Mouse (Mus musculus) lung, postnatal 10 days (tissue): ENCODE results near the gene Enho.

Experiments used
- DNase-seq: peaks from one replicate; pipeline ENCODE4 v3.0.0; 2021

Gene Enho

GRCm38 (mm10) chr4:41662723-41663122 lies 22.6 kb upstream of the Enho start:
- no peak for DNase-seq

- DNase-seq: no peak
Observed at GRCm38 (mm10) chr4:41660851-41661430, 20.8 kb upstream of the Enho start.

- DNase-seq: no peak
Observed at GRCm38 (mm10) chr4:41659556-41659955, 19.4 kb upstream of the Enho start.

- DNase-seq: no peak
Observed at GRCm38 (mm10) chr4:41658566-41659384, 18.7 kb upstream of the Enho start.

GRCm38 (mm10) chr4:41655525-41655924 lies 15.4 kb upstream of the Enho start:
- no peak for DNase-seq

GRCm38 (mm10) chr4:41654217-41654616 lies 14.1 kb upstream of the Enho start:
- peak; percentile 83 for DNase-seq

- no peak for DNase-seq
Observed at GRCm38 (mm10) chr4:41653730-41654129, 13.6 kb upstream of the Enho start.

- peak; percentile 82 for DNase-seq
Observed at GRCm38 (mm10) chr4:41653296-41653695, 13.2 kb upstream of the Enho start.

GRCm38 (mm10) chr4:41648627-41649026 lies 8.5 kb upstream of the Enho start:
- DNase-seq: no peak

- no peak for DNase-seq
Observed at GRCm38 (mm10) chr4:41648157-41648556, 8.0 kb upstream of the Enho start.

GRCm38 (mm10) chr4:41645488-41645887 lies 5.4 kb upstream of the Enho start:
- DNase-seq: peak; percentile 69

- DNase-seq: no peak
Observed at GRCm38 (mm10) chr4:41641199-41641822, 1.2 kb upstream of the Enho start.

- no peak for DNase-seq
Observed at GRCm38 (mm10) chr4:41639214-41639841, 796 bp downstream of the Enho start.

- no peak for DNase-seq
Observed at GRCm38 (mm10) chr4:41638828-41639213, 1.3 kb downstream of the Enho start.

- DNase-seq: no peak
Observed at GRCm38 (mm10) chr4:41638186-41638731, 1.9 kb downstream of the Enho start.

GRCm38 (mm10) chr4:41636882-41637635 lies 3.1 kb downstream of the Enho start:
- DNase-seq: no peak

- DNase-seq: no peak
Observed at GRCm38 (mm10) chr4:41636366-41636765, 3.8 kb downstream of the Enho start.

GRCm38 (mm10) chr4:41635906-41636305 lies 4.2 kb downstream of the Enho start:
- no peak for DNase-seq

GRCm38 (mm10) chr4:41635224-41635623 lies 4.9 kb downstream of the Enho start:
- DNase-seq: no peak

GRCm38 (mm10) chr4:41634631-41635030 lies 5.5 kb downstream of the Enho start:
- DNase-seq: no peak

GRCm38 (mm10) chr4:41633001-41633400 lies 7.1 kb downstream of the Enho start:
- DNase-seq: peak; percentile 53

GRCm38 (mm10) chr4:41631390-41631789 lies 8.7 kb downstream of the Enho start:
- peak; percentile 74 for DNase-seq

GRCm38 (mm10) chr4:41630196-41630595 lies 9.9 kb downstream of the Enho start:
- DNase-seq: peak; percentile 53
